Mouse (Mus musculus) C2C12 (cell line): ENCODE results near the gene Cryba2.

Source experiments
- CTCF ChIP-seq: IDR thresholded peaks from one replicate; pipeline ENCODE4 v1.5.1; 2011; ENCODE audit not compliant: control insufficient read depth, insufficient read depth, insufficient read length
- MYOD1 ChIP-seq: IDR thresholded peaks from one replicate; pipeline ENCODE4 v1.6.1; 2011; ENCODE audit warnings: low read depth; ENCODE audit not compliant: control insufficient read depth, insufficient read length
- MYOG ChIP-seq: IDR thresholded peaks from one replicate; pipeline ENCODE4 v1.6.1; 2011; ENCODE audit not compliant: control insufficient read depth, insufficient read length; ENCODE audit errors: extremely low read depth

DNA sequence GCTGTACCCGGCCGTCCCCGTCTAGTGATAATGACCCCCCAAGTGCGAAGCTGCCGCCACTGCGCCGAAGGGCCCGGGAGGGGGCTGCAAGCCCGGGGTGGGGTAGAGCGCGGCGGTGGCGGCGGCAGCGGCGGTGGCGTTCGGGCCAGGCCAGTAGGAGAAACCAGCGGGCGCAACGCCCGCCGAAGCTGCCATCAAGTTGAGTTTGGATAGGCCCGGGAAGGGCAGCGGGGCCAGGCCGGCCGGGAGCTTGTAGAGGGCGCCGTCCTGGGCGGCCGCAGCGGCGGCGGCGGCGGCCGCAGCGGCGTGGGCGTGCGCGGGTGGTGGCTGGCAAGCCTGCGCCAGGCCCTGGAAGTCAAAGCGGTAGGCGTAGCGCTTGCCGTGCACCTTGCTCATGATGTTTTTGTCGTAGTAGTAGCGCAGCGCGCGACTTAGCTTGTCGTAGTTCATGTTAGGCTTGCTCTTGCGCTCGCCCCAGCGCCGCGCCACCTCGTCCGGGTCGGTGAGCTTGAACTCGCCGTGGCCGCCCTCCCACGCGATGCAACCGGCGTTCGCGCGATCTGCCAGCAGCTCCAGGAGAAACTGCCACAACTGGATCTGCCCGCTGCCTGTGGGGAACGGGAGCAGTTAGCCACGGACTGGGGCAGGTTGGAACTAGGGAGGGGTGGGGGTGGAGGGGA lies 10.7 kb downstream of the Cryba2 start:
- TF ChIP-seq CTCF (no peak), MYOG (no peak), MYOD1 (no peak)
